Mouse (Mus musculus) liver, embryonic 14.5 days (tissue): ENCODE measurements around the gene C87436. TPM values are rescaled to one million over a fixed set of nuclear protein-coding genes. Genes with fewer than 3 reads are reported as not detected.

Source experiments
- ATAC-seq: fragments of 200-750 bp; cut with Nextera tagmentation; 2 replicates; pipeline ENCODE4 v1.8.0; 2017; ENCODE audit warnings: moderate number of reproducible peaks, mild to moderate bottlenecking, moderate library complexity; ENCODE audit not compliant: insufficient read depth
- DNase-seq, 3 experiments: peaks; one replicate each; pipeline ENCODE4 v3.0.0-alpha.2; 2012 to 2013; ENCODE audit warnings: low read depth in 3 of 3, low spot score in 3 of 3
- H3K27ac ChIP-seq: fragments of 300-500 bp; sonication (generic); 2 replicates; pipeline ENCODE4 v1.5.1; 2014; ENCODE audit warnings: moderate library complexity, mild to moderate bottlenecking, control low read depth, inconsistent platforms
- H3K27me3 ChIP-seq: fragments of 300-500 bp; sonication (generic); 2 replicates; pipeline ENCODE4 v1.6.1; 2014; ENCODE audit warnings: mild to moderate bottlenecking, low read length, moderate library complexity; ENCODE audit not compliant: control insufficient read depth, insufficient read depth
- H3K36me3 ChIP-seq: fragments of 300-500 bp; sonication (generic); replicated peaks from 2 replicates; pipeline ENCODE4 v1.6.1; 2014; ENCODE audit warnings: low read depth; ENCODE audit not compliant: control insufficient read depth, insufficient read depth
- H3K4me1 ChIP-seq, 2 experiments: fragments of 200-500 bp in 1 of 2; fragments of 300-500 bp in 1 of 2; sonication (generic) in 1 of 2; replicated peaks; 2 replicates each; pipeline ENCODE4 v1.6.1; 2012 to 2014; ENCODE audit warnings: antibody characterized with exemption in 1 of 2, inconsistent platforms in 1 of 2, low read length in 1 of 2; ENCODE audit not compliant: control insufficient read depth in 2 of 2, insufficient read depth in 2 of 2
- H3K4me2 ChIP-seq: fragments of 300-500 bp; sonication (generic); 2 replicates; pipeline ENCODE4 v1.6.1; 2014; ENCODE audit warnings: low read depth, mild to moderate bottlenecking, control low read depth, moderate library complexity
- H3K4me3 ChIP-seq, 2 experiments: fragments of 200-500 bp in 1 of 2; fragments of 300-500 bp in 1 of 2; sonication (generic) in 1 of 2; 2 replicates each; pipeline ENCODE4 v1.5.1; 2012 to 2014; ENCODE audit warnings: low read depth in 2 of 2, low read length in 2 of 2, mild to moderate bottlenecking in 2 of 2, control low read depth in 1 of 2, inconsistent platforms in 1 of 2, moderate library complexity in 1 of 2; ENCODE audit not compliant: insufficient read depth in 1 of 2
- H3K9ac ChIP-seq: fragments of 300-500 bp; sonication (generic); replicated peaks from 2 replicates; pipeline ENCODE4 v1.6.1; 2014; ENCODE audit warnings: mild to moderate bottlenecking, control low read depth, moderate library complexity
- H3K9me3 ChIP-seq: fragments of 300-500 bp; sonication (generic); 2 replicates; pipeline ENCODE4 v1.6.1; 2016; ENCODE audit warnings: low read length, mixed read lengths; ENCODE audit not compliant: control insufficient read depth
- CTCF ChIP-seq: IDR thresholded peaks from 2 replicates; pipeline ENCODE4 v1.5.1; 2016; ENCODE audit warnings: antibody characterized with exemption, low read depth, control low read depth
- EP300 ChIP-seq: IDR thresholded peaks from 2 replicates; pipeline ENCODE4 v1.6.1; 2016; ENCODE audit warnings: antibody characterized with exemption, low read depth
- WGBS: fragments of 180-500 bp; shearing (Covaris S2); extraction: QIAGEN DNeasy Blood & Tissue Kit; methylation state at CpG from one replicate; pipeline ENCODE4 v1.1.7; 2014; ENCODE audit not compliant: insufficient replicate concordance; 5-methylcytosine and 5-hydroxymethylcytosine counted together
- polyA plus RNA-seq, 2 experiments: library from polyadenylated mRNA; depleted of rRNA in 1 of 2; stranded (reverse) in 1 of 2; unstranded in 1 of 2; fragments of >200 nt; fragmentation: Nextera tagmentation in 1 of 2; extraction: Ambion mirVana in 1 of 2; gene quantifications; 2 replicates each; pipeline versions ENCODE4 v1.2.1 to v1.2.3; 2012 to 2014

C87436 gene
- polyA plus RNA-seq, 2 experiments = 6.2 to 10.5 TPM

DNA sequence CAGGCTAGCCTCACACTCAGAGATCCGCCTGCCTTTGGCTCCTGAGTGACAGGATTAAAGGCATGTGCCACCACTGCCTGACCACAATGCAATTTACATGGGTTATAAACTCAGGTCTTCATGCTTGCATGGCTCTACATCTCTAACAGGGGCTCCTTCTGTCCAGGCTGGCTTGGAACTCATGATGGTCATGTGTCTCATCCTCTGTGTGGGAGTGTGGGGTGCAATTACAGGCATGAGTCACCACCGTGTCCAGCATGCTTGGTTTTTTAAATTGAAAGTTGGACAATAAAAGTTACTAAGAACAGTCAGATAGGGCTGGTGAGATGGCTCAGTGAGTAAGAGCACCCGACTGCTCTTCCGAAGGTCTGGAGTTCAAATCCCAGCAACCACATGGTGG, 75.1 kb downstream of the C87436 start:
- no peaks in the 10 kb centered on the region for H3K36me3 ChIP-seq
- H3K4me3 ChIP-seq = no peak overlapping the region
- DNase-seq (no peak), ATAC-seq (no peak)
- H3K4me1 ChIP-seq = peaks cover 8 to 13% of the 10 kb centered on the region in 2 experiments
- H3K27me3 ChIP-seq = no peaks in the 10 kb centered on the region
- no peak overlapping the region for H3K4me2 ChIP-seq
- no peaks in the 10 kb centered on the region for H3K9me3 ChIP-seq
- no peak for TF ChIP-seq EP300
- 74% methylated on average over 4 of the region's 4 CpGs for WGBS
- no peak overlapping the region for H3K9ac ChIP-seq
- no peak overlapping the region for H3K27ac ChIP-seq

DNA sequence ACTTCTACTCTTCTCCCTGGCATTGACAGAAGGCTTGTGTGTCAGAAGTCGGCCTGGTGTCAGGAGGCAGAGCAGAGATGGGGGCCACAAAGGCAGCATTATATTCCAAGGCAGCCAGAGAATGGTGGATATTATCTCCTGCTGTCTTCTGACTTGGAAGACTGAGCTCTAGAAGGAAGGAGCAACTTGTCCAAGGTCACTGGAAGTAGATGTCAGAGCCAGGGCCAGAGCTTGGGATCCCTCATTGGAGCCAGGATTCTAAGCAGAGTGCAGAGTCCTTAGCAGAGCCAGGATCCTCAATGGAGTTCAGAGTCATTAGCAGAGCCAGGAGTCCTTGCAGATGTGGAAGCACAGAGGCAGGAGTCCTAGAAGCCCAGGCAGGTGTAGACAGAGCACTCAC, 77.8 kb downstream of the C87436 start:
- H3K27ac ChIP-seq = no peak overlapping the region
- H3K36me3 ChIP-seq = no peaks in the 10 kb centered on the region
- no peaks in the 10 kb centered on the region for H3K4me1 ChIP-seq
- no peak overlapping the region for H3K9ac ChIP-seq
- TF ChIP-seq EP300 (no peak), CTCF (no peak)
- WGBS = 60% methylated on average over 1 of the region's 1 CpGs
- DNase-seq (no peak), ATAC-seq (no peak)
- no peak overlapping the region for H3K4me2 ChIP-seq
- no peaks in the 10 kb centered on the region for H3K27me3 ChIP-seq
- H3K9me3 ChIP-seq = no peaks in the 10 kb centered on the region
- H3K4me3 ChIP-seq = no peak overlapping the region

DNA sequence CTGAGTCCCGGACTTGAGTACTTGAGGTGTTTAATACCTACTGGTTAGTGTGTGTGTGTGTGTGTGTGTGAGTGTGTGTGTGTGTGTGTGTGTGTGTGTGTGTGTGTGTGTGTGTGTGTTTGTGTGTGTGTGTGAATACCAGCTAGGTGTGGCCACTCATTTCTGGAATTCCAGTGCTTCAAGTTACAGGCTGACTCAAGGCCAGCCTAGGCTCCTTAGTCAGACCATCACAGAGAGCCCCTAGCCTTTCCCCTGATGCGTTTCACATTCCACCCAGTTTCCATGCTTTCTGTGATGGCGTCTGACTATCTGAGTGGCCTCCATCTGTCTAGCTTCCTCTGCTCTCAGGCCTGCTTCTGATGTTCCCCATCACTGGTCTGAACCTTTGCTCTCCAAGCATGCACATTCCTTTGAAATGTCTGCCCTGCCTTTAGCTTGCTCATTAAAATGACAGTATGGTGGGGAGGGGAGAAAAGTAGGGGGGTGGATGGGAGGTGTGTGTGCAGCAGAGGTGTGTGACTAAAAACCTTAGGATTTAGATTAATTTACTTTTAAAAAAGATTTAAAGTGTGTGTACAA, 81.7 kb downstream of the C87436 start:
- Histone ChIP-seq H3K27me3 (no peaks in the 10 kb centered on the region), H3K36me3 (peaks cover 15% of the 10 kb centered on the region), H3K4me2 (no peak overlapping the region), H3K9ac (no peak overlapping the region), H3K9me3 (no peaks in the 10 kb centered on the region), H3K4me1 (peaks cover 6 to 7% of the 10 kb centered on the region in 2 experiments), H3K27ac (no peak overlapping the region), H3K4me3 (no peak overlapping the region)
- DNase-seq (no peak), ATAC-seq (no peak)
- no peak for TF ChIP-seq EP300
- TF ChIP-seq CTCF = no peak
- WGBS = 74% methylated on average over 3 of the region's 3 CpGs

DNA sequence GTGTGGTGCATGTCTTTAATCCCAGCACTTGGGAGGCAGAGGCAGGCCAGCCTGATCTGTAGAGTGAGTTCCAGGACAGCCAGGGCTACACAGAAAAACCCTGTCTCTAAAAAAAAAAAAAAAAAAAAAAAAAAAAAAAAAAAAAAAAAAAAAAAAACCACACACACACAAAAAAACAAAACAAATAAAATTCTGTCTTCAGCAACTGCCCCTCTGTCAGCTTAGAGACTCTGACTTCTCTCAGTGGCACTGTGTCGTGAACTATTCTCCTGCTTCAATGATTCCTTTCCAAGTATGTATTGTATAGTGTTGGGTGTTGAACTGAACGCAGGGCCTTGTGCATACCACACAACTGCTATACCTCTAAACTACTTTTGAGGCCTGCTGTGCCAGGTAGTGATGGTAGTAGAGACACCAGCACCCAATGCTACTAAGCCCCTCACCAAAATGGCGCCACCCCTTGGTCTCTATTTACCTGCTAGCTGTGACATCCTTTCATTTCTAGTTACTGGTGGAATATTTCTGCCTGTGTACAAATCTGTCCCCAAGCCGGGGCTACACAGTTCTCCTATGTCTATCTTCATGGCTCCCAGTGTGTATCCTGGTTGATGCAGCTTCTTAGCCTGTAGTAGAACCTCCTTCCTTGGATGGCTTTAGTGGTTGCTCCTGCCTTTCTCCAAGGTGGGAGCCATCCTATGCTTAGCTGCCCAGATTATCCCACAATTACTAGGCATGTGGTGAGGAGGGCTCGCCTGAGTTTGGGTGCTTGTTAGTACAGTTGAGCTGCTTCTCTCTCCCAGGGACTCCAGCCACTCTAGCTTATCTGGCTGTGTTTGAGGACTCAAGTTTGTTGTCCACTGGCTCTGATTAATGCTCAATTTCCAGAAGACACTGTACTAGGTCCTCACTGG, 84.1 kb downstream of the C87436 start:
- 78% methylated on average over 5 of the region's 5 CpGs for WGBS

More for the DNA sequence above, 84.1 kb downstream of the C87436 start:
- Histone ChIP-seq H3K4me1 (peaks cover 6 to 7% of the 10 kb centered on the region in 2 experiments), H3K4me3 (no peak overlapping the region; a peak in 1 of 4 replicates), H3K4me2 (peak overlapping the region; percentile 87), H3K27me3 (no peaks in the 10 kb centered on the region), H3K9me3 (no peaks in the 10 kb centered on the region), H3K9ac (no peak overlapping the region; the same call in 1 of the 2 replicates), H3K36me3 (peaks cover 15% of the 10 kb centered on the region), H3K27ac (peak overlapping the region; percentile 18)
- DNase-seq (no peak), ATAC-seq (no peak)
- TF ChIP-seq CTCF = no peak
- no peak for TF ChIP-seq EP300

Other genes starting within 250 kb of the C87436 start
- 0.96 and 0.99 TPM in 2 replicates for gene Tgfa, start 243.2 kb upstream of the C87436 start, polyA plus RNA-seq (2012; rRNA removed)
- 1.7 and 2.2 TPM in 2 replicates for gene Tgfa, start 243.2 kb upstream of the C87436 start, polyA plus RNA-seq (2014; fragmentation: Nextera tagmentation; extraction: Ambion mirVana)
- gene Fam136a, start 72.7 kb upstream of the C87436 start, polyA plus RNA-seq (2012; rRNA removed) = 15.5 and 27.6 TPM in 2 replicates
- 62.8 and 64.8 TPM in 2 replicates for gene Fam136a, start 72.7 kb upstream of the C87436 start, polyA plus RNA-seq (2014; fragmentation: Nextera tagmentation; extraction: Ambion mirVana)
- gene Snrpg, start 67.1 kb upstream of the C87436 start, polyA plus RNA-seq (2012; rRNA removed) = 91.4 and 135 TPM in 2 replicates
- 440 and 462 TPM in 2 replicates for gene Snrpg, start 67.1 kb upstream of the C87436 start, polyA plus RNA-seq (2014; fragmentation: Nextera tagmentation; extraction: Ambion mirVana)
- gene Pcyox1, start 41.2 kb upstream of the C87436 start, polyA plus RNA-seq (2012; rRNA removed) = 17.7 and 22.0 TPM in 2 replicates
- gene Pcyox1, start 41.2 kb upstream of the C87436 start, polyA plus RNA-seq (2014; fragmentation: Nextera tagmentation; extraction: Ambion mirVana) = 37.7 and 39.4 TPM in 2 replicates
- gene Tia1, start 34.2 kb upstream of the C87436 start, polyA plus RNA-seq (2012; rRNA removed) = 13.5 and 14.7 TPM in 2 replicates
- gene Tia1, start 34.2 kb upstream of the C87436 start, polyA plus RNA-seq (2014; fragmentation: Nextera tagmentation; extraction: Ambion mirVana) = 16.0 and 16.9 TPM in 2 replicates
- 0.11 TPM in 1 of 2 replicates, not detected in the other for gene Gm44790, start 11.7 kb upstream of the C87436 start, polyA plus RNA-seq (2012; rRNA removed)
- not detected in 2 replicates for gene Gm44790, start 11.7 kb upstream of the C87436 start, polyA plus RNA-seq (2014; fragmentation: Nextera tagmentation; extraction: Ambion mirVana)
- gene Pcbp1, start 87.9 kb downstream of the C87436 start, polyA plus RNA-seq (2012; rRNA removed) = 124 and 136 TPM in 2 replicates
- gene Pcbp1, start 87.9 kb downstream of the C87436 start, polyA plus RNA-seq (2014; fragmentation: Nextera tagmentation; extraction: Ambion mirVana) = 188 and 220 TPM in 2 replicates
- 0.26 and 0.33 TPM in 2 replicates for gene Asprv1, start 189.8 kb downstream of the C87436 start, polyA plus RNA-seq (2012; rRNA removed)
- gene Asprv1, start 189.8 kb downstream of the C87436 start, polyA plus RNA-seq (2014; fragmentation: Nextera tagmentation; extraction: Ambion mirVana) = 0.23 and 0.28 TPM in 2 replicates
- gene Mxd1, start 230.8 kb downstream of the C87436 start, polyA plus RNA-seq (2012; rRNA removed) = 17.8 and 18.7 TPM in 2 replicates
- gene Mxd1, start 230.8 kb downstream of the C87436 start, polyA plus RNA-seq (2014; fragmentation: Nextera tagmentation; extraction: Ambion mirVana) = 30.3 and 32.5 TPM in 2 replicates
- gene Snrnp27, start 246.1 kb downstream of the C87436 start, polyA plus RNA-seq (2012; rRNA removed) = 13.6 and 27.2 TPM in 2 replicates
- gene Snrnp27, start 246.1 kb downstream of the C87436 start, polyA plus RNA-seq (2014; fragmentation: Nextera tagmentation; extraction: Ambion mirVana) = 54.5 and 58.2 TPM in 2 replicates